Mouse (Mus musculus): ENCODE data around the gene Gclm.

- TF ChIP-seq CTCF (IDR thresholded peaks at IDR 0.05; ENCODE audit: low read depth) (peak; percentile 55), EP300 (optimal IDR thresholded peaks at IDR 0.05) (no peak)
Observed at GRCm38 (mm10) chr3:122292300-122293222, 47.2 kb downstream of the Gclm start.

Data from stomach, postnatal 0 days (tissue).